Mouse (Mus musculus): ENCODE results near the gene Rapgef4.

DNA sequence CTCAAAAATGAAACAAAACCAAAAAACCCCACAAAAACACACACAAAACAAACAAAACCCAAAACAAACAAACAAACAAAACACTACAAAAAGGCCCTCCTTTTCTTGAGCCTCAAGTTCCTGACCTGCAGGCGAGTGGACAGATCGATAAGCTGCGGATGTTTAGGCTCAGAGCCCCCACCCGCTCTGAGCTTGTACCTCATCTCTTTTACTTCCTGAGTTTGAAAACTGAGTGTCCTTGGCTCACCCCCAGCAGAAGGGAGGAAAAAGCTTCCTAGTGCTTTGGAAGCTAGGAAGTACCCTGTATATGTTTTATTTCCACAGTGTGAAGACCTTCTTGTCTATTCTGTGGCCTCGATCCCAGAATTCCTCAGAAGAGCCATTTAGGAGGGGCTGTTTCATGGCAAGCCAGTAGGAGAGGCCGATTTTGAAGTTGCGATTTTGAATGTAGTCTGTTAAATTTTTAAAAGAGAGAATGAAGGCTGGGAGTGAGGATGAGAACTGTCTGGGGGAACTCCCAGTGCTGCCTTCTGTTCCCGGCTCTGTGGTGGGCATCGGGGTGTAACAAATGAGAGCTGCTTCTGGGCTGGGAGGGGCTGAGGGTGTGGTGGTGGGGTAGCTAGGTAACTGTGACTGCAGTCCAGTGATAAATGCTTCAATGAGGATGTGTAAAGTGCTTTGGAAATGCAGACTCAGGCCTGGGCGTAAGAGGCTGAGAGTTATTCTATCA is 2.0 kb downstream of the Rapgef4 start:
- TF ChIP-seq CTCF (IDR thresholded peaks at IDR 0.05; ENCODE audit: insufficient read depth, low read depth, low read length) (no peak), POLR2A (IDR thresholded peaks at IDR 0.05; ENCODE audit: insufficient read depth, low read depth, low read length) (no peak)

All from olfactory bulb, adult 2 months (tissue).